ENCODE assay signal across 31 mouse cellular contexts in genomic region chr11:107662666-107663065, GRCm38 (mm10). TPM values are rescaled to one million over a fixed set of nuclear protein-coding genes. Genes with fewer than 3 reads are reported as not detected.
DNase-seq lines count a peak whose midpoint lies in the region; ATAC-seq and TF ChIP-seq lines count a peak whose summit lies in the region.
"Had no signal": no experiment of that assay in that cellular context is flagged by ENCODE, and none has a peak within 500 bp of the region (broad histone marks: within the 10 kb centered on the region; RNA-seq: fewer than 3 reads in every experiment).

No protein-coding gene starts in this region.

- ATAC-seq in frontal cortex, adult (ENCODE audit: low TSS enrichment): peak; percentile 28; the same call in 1 of the 2 replicates
- ATAC-seq: activated CD4-positive, CD25-positive, alpha-beta regulatory T cell, adult 4 months; CD4-positive, CD25-positive, alpha-beta regulatory T cell, adult 4 months; forebrain, embryonic 14.5 days; forebrain, embryonic 16.5 days; Patski had no signal

- no peak overlapping the region for H3K4me3 ChIP-seq in gastrocnemius, adult 2 months
- H3K4me3 ChIP-seq: embryonic facial prominence, embryonic 13.5 days; embryonic facial prominence, embryonic 15.5 days; erythroblast, embryonic 14.5 days; forebrain, embryonic 10.5 days; forebrain, embryonic 12.5 days had no signal

- peak overlapping the region; percentile 86 for H3K27ac ChIP-seq in gastrocnemius, adult 2 months
- H3K27ac ChIP-seq: embryonic facial prominence, embryonic 13.5 days; embryonic facial prominence, embryonic 15.5 days; forebrain, embryonic 10.5 days; forebrain, embryonic 12.5 days had no signal

- intact Hi-C loops in gastrocnemius, adult 2 months (cut with DNase I): no loop called here

- no peak for DNase-seq in frontal cortex, adult 2 months (ENCODE audit: extremely low spot score in 1 of 2, low spot score in 1 of 2)
- peak; percentile 72 for DNase-seq in gastrocnemius, adult 2 months
- no peak for DNase-seq in gastrocnemius, postnatal 4 days (ENCODE audit: low spot score in 2 of 2)
- DNase-seq in heart, adult 11 months: peak; percentile 41
- DNase-seq in heart, adult 9 months (ENCODE audit: low spot score in 2 of 2): no peak
- DNase-seq: adrenal gland, adult 8-10 months; adrenal gland, postnatal 14 days; adrenal gland, postnatal 36 days; B cell, adult 2 months; cerebellum, adult 11 months; cerebellum, adult 18-20 months; cerebellum, adult 8-10 months; cerebellum, adult 9-11 months; cerebellum, postnatal 14 days; cerebellum, postnatal 36 days; embryo, embryonic 11 days had no signal

- no peak for TF ChIP-seq CTCF in gastrocnemius, adult 2 months (IDR thresholded peaks at IDR 0.05)

RNA-seq across cellular contexts. Expression of gene Cacng1, which starts 53.7 kb away (rescaled TPM):
- 0.25 and 0.36 TPM in 2 replicates for polyA plus RNA-seq in frontal cortex, adult 2 months (2012; rRNA removed)
- 100 to 1,000 TPM; 200 to 381 TPM for total RNA-seq in gastrocnemius, adult 2 months (2021)
- 100 to 1,000 TPM; 398 to 455 TPM for total RNA-seq in gastrocnemius, postnatal 4 days (2021)
- total RNA-seq: CH12.LX; common myeloid progenitor, adult 5-6 weeks; G1E had no signal
- polyA plus RNA-seq: activated CD4-positive, CD25-positive, alpha-beta regulatory T cell, adult 4 months; CD4-positive, CD25-positive, alpha-beta regulatory T cell, adult 4 months; embryonic facial prominence, embryonic 11.5 days; erythroblast, embryonic 14.5 days; forebrain, embryonic 10.5 days had no signal

Comparison
In these comparisons a context has a peak if more than half of its experiments do, and no peak if none do; other contexts are left out.
1. DNase-seq: peak in gastrocnemius, adult 2 months (single experiment) and heart, adult 11 months (single experiment); none in frontal cortex, adult 2 months (0 of 2), gastrocnemius, postnatal 4 days (0 of 2) and heart, adult 9 months (0 of 2).